Mouse (Mus musculus) MEL (cell line): ENCODE data around the gene Slco2a1. TPM values are rescaled to one million over a fixed set of nuclear protein-coding genes. Genes with fewer than 3 reads are reported as not detected.

ENCODE experiments used
- DNase-seq: peaks from one replicate; pipeline ENCODE4 v3.0.0; 2011; ENCODE audit warnings: low read depth, low spot score
- H3K27ac ChIP-seq: 2 replicates; pipeline ENCODE4 v1.5.1; 2012; ENCODE audit warnings: low read depth, mild to moderate bottlenecking, control low read depth, low read length, moderate library complexity; ENCODE audit not compliant: control insufficient read depth
- H3K27me3 ChIP-seq, 2 experiments: fragments of 150-350 bp in 1 of 2; sonication (generic) in 1 of 2; 2 replicates each; pipeline ENCODE4 v1.6.1; 2012; ENCODE audit warnings: low read length in 2 of 2, mild to moderate bottlenecking in 2 of 2, improper control_type of control experiment in 1 of 2, moderate library complexity in 1 of 2; ENCODE audit not compliant: insufficient read depth in 2 of 2, control insufficient read depth in 1 of 2
- H3K36me3 ChIP-seq, 2 experiments: 2 replicates each; pipeline ENCODE4 v1.6.1; 2012 to 2014; ENCODE audit warnings: low read length in 2 of 2, improper control_type of control experiment in 1 of 2, inconsistent platforms in 1 of 2, mild to moderate bottlenecking in 1 of 2; ENCODE audit not compliant: insufficient read depth in 2 of 2, control insufficient read depth in 1 of 2
- H3K4me1 ChIP-seq, 2 experiments: fragments of 150-350 bp in 1 of 2; sonication (generic) in 1 of 2; 2 replicates each; pipeline ENCODE4 v1.6.1; 2012; ENCODE audit warnings: low read length in 2 of 2, improper control_type of control experiment in 1 of 2, mild to moderate bottlenecking in 1 of 2; ENCODE audit not compliant: insufficient read depth in 2 of 2, control insufficient read depth in 1 of 2
- H3K4me3 ChIP-seq, 2 experiments: fragments of 150-350 bp in 1 of 2; sonication (generic) in 1 of 2; 2 replicates each; pipeline ENCODE4 v1.5.1; 2012; ENCODE audit warnings: low read depth in 2 of 2, low read length in 2 of 2, mild to moderate bottlenecking in 2 of 2, moderate library complexity in 2 of 2, control low read depth in 1 of 2, improper control_type of control experiment in 1 of 2; ENCODE audit not compliant: control insufficient read depth in 1 of 2, insufficient read depth in 1 of 2
- H3K79me2 ChIP-seq: 2 replicates; pipeline ENCODE4 v1.6.1; 2012; ENCODE audit warnings: mild to moderate bottlenecking, low read length, moderate library complexity; ENCODE audit not compliant: control insufficient read depth, poor library complexity, insufficient read depth
- H3K9ac ChIP-seq: 2 replicates; pipeline ENCODE4 v1.6.1; 2012; ENCODE audit warnings: low read depth, mild to moderate bottlenecking, control low read depth, low read length, moderate library complexity; ENCODE audit not compliant: control insufficient read depth, poor library complexity, severe bottlenecking
- H3K9me3 ChIP-seq: fragments of 150-350 bp; sonication (generic); replicated peaks from 2 replicates; pipeline ENCODE4 v1.6.1; 2012; ENCODE audit warnings: mild to moderate bottlenecking, low read length, improper control_type of control experiment, moderate library complexity; ENCODE audit not compliant: insufficient read depth
- BHLHE40 ChIP-seq: IDR thresholded peaks from 2 replicates; pipeline ENCODE4 v1.6.1; 2012; ENCODE audit warnings: low read depth, mild to moderate bottlenecking, inconsistent platforms, low read length, improper control_type of control experiment, borderline replicate concordance
- CTCF ChIP-seq, 3 experiments: IDR thresholded peaks in 2 of 3; conservative IDR thresholded peaks in 1 of 3; 2 replicates each; pipeline ENCODE4 v1.5.1; 2011 to 2012; ENCODE audit warnings: low read length in 3 of 3, low read depth in 2 of 3, mild to moderate bottlenecking in 2 of 3, improper control_type of control experiment in 1 of 3, inconsistent platforms in 1 of 3, mixed read lengths in 1 of 3, moderate library complexity in 1 of 3; ENCODE audit not compliant: control insufficient read depth in 1 of 3, insufficient read depth in 1 of 3, poor library complexity in 1 of 3, severe bottlenecking in 1 of 3
- ETS1 ChIP-seq: IDR thresholded peaks from 2 replicates; pipeline ENCODE4 v1.6.1; 2012; ENCODE audit warnings: low read depth, mild to moderate bottlenecking, inconsistent platforms, low read length, improper control_type of control experiment, moderate library complexity
- GABPA ChIP-seq: IDR thresholded peaks from 2 replicates; pipeline ENCODE4 v1.6.1; 2012; ENCODE audit warnings: low read depth, mild to moderate bottlenecking, inconsistent platforms, low read length, improper control_type of control experiment, moderate library complexity
- GATA1 ChIP-seq: IDR thresholded peaks from 2 replicates; pipeline ENCODE4 v1.6.1; 2011; ENCODE audit warnings: low read depth, low read length, improper control_type of control experiment
- KAT2A ChIP-seq: conservative IDR thresholded peaks from 2 replicates; pipeline ENCODE4 v1.6.1; 2012; ENCODE audit warnings: low read depth, low read length, improper control_type of control experiment, inconsistent platforms
- MAX ChIP-seq: IDR thresholded peaks from 2 replicates; pipeline ENCODE4 v1.6.1; 2011; ENCODE audit warnings: low read length, improper control_type of control experiment
- MEF2A ChIP-seq: IDR thresholded peaks from 2 replicates; pipeline ENCODE4 v1.6.1; 2014; ENCODE audit warnings: low read depth, mild to moderate bottlenecking, inconsistent platforms, low read length, improper control_type of control experiment; ENCODE audit not compliant: poor library complexity, insufficient replicate concordance, severe bottlenecking; ENCODE audit errors: extremely low read depth
- MXI1 ChIP-seq: IDR thresholded peaks from 2 replicates; pipeline ENCODE4 v1.6.1; 2011; ENCODE audit warnings: mild to moderate bottlenecking, low read depth, low read length, improper control_type of control experiment
- NRF1 ChIP-seq: IDR thresholded peaks from 2 replicates; pipeline ENCODE4 v1.6.1; 2014; ENCODE audit warnings: low read depth, mild to moderate bottlenecking, inconsistent platforms, low read length, improper control_type of control experiment, moderate library complexity; ENCODE audit not compliant: poor library complexity, insufficient read depth, severe bottlenecking
- POLR2A ChIP-seq, 2 experiments: IDR thresholded peaks; 2 replicates each; pipeline ENCODE4 v1.6.1; 2011 to 2012; ENCODE audit warnings: low read length in 2 of 2, mild to moderate bottlenecking in 2 of 2, control low read depth in 1 of 2, improper control_type of control experiment in 1 of 2, low read depth in 1 of 2, moderate library complexity in 1 of 2; ENCODE audit not compliant: control insufficient read depth in 1 of 2, insufficient read depth in 1 of 2, poor library complexity in 1 of 2
- POLR2AphosphoS2 ChIP-seq: IDR thresholded peaks from 2 replicates; pipeline ENCODE4 v1.6.1; 2011; ENCODE audit warnings: low read length, improper control_type of control experiment
- POLR2AphosphoS5 ChIP-seq: IDR thresholded peaks from 2 replicates; pipeline ENCODE4 v1.6.1; 2012; ENCODE audit warnings: low read depth, borderline replicate concordance, mild to moderate bottlenecking, inconsistent platforms, low read length, moderate library complexity, mixed read lengths
- RAD21 ChIP-seq: IDR thresholded peaks from 2 replicates; pipeline ENCODE4 v1.6.1; 2011; ENCODE audit warnings: mild to moderate bottlenecking, low read depth, low read length, improper control_type of control experiment
- RCOR1 ChIP-seq: IDR thresholded peaks from 2 replicates; pipeline ENCODE4 v1.6.1; 2012; ENCODE audit warnings: low read depth, mild to moderate bottlenecking, inconsistent platforms, low read length, improper control_type of control experiment
- TAL1 ChIP-seq: IDR thresholded peaks from 2 replicates; pipeline ENCODE4 v1.6.1; 2012; ENCODE audit warnings: mild to moderate bottlenecking, inconsistent platforms, low read length, moderate library complexity, mixed read lengths
- TBP ChIP-seq: IDR thresholded peaks from 2 replicates; pipeline ENCODE4 v1.8.0; 2011; ENCODE audit warnings: low read depth, low read length, improper control_type of control experiment
- UBTF ChIP-seq: IDR thresholded peaks from 2 replicates; pipeline ENCODE4 v1.6.1; 2012; ENCODE audit warnings: low read depth, mild to moderate bottlenecking, inconsistent platforms, low read length, improper control_type of control experiment, moderate library complexity, borderline replicate concordance; ENCODE audit not compliant: insufficient read depth
- USF2 ChIP-seq, 2 experiments: IDR thresholded peaks; 2 replicates each; pipeline ENCODE4 v1.6.1; 2011 to 2012; ENCODE audit warnings: improper control_type of control experiment in 2 of 2, low read length in 2 of 2, borderline replicate concordance in 1 of 2, inconsistent platforms in 1 of 2, low read depth in 1 of 2, mild to moderate bottlenecking in 1 of 2; ENCODE audit not compliant: insufficient read depth in 1 of 2
- ZKSCAN1 ChIP-seq: IDR thresholded peaks from 2 replicates; pipeline ENCODE4 v1.6.1; 2012; ENCODE audit warnings: low read depth, mild to moderate bottlenecking, inconsistent platforms, low read length, improper control_type of control experiment, moderate library complexity
- ZMIZ1 ChIP-seq: IDR thresholded peaks from 2 replicates; pipeline ENCODE4 v1.6.1; 2012; ENCODE audit warnings: low read depth, mild to moderate bottlenecking, inconsistent platforms, low read length, improper control_type of control experiment, moderate library complexity
- ZNF384 ChIP-seq: IDR thresholded peaks from 2 replicates; pipeline ENCODE4 v1.6.1; 2012; ENCODE audit warnings: low read depth, mild to moderate bottlenecking, inconsistent platforms, low read length, improper control_type of control experiment
- polyA plus RNA-seq, 2 experiments: library from polyadenylated mRNA; stranded (reverse) in 1 of 2; unstranded in 1 of 2; fragments of >175 nt in 1 of 2; fragments of >200 nt in 1 of 2; gene quantifications; 2 replicates each; pipeline versions ENCODE4 v1.2.1 to v1.2.4; 2012; ENCODE audit warnings: low replicate concordance in 2 of 2, low read depth in 1 of 2; ENCODE audit not compliant: insufficient read length in 2 of 2, insufficient read depth in 1 of 2, missing spikeins in 1 of 2
- total RNA-seq: library from RNA; depleted of rRNA; stranded (reverse); fragments of 300-350 nt; gene quantifications from 2 replicates; pipeline ENCODE4 v1.2.3, GENCODE M21; 2012

Gene Slco2a1
- total and polyA plus RNA-seq, 3 experiments = 0.01 TPM; not detected in 2

DNA sequence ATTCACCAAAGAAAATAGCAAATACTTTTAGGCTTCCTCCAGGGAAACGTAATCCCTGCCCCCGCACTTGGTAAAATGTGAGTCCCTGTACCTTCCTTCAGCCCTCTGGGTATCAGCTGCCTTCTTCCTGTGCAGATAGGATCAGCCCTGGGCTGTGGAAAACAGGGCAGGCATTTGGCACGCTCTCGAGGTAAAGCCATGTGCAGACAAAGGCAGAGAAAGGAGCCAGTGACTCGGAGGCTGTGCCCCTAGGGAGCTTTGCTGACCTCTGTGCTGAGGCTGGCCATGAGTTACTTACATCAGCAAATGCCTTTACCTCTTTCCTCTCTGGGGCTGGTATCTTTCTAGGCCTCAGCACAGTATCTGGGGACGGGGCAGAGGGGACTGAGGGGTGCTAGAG is 4.4 kb downstream of the Slco2a1 start:
- Histone ChIP-seq H3K9ac (no peak overlapping the region), H3K4me1 (no peaks in the 10 kb centered on the region), H3K4me3 (no peak overlapping the region), H3K79me2 (no peaks in the 10 kb centered on the region), H3K9me3 (no peaks in the 10 kb centered on the region), H3K27me3 (no peaks in the 10 kb centered on the region), H3K27ac (no peak overlapping the region), H3K36me3 (no peaks in the 10 kb centered on the region)
- no peak for DNase-seq
- TF ChIP-seq USF2 (IDR thresholded peaks at IDR 0.05; ENCODE audit: borderline replicate concordance in 1 of 2, insufficient read depth in 1 of 2, low read depth in 1 of 2, low read length in 2 of 2) (no peak), CTCF (IDR thresholded peaks at IDR 0.05 in 2 of 3, conservative IDR thresholded peaks at IDR 0.05 in 1 of 3; ENCODE audit: control insufficient read depth in 1 of 3, insufficient read depth in 1 of 3, low read depth in 2 of 3, low read length in 3 of 3, poor library complexity in 1 of 3, severe bottlenecking in 1 of 3) (no peak), BHLHE40 (no peak), TAL1 (no peak), NRF1 (no peak), POLR2A (IDR thresholded peaks at IDR 0.05; ENCODE audit: control insufficient read depth in 1 of 2, insufficient read depth in 1 of 2, low read depth in 1 of 2, low read length in 2 of 2, poor library complexity in 1 of 2) (no peak), MXI1 (no peak), POLR2AphosphoS5 (no peak), MAX (no peak), MEF2A (no peak), GATA1 (no peak), RAD21 (no peak), ZMIZ1 (no peak)

DNA sequence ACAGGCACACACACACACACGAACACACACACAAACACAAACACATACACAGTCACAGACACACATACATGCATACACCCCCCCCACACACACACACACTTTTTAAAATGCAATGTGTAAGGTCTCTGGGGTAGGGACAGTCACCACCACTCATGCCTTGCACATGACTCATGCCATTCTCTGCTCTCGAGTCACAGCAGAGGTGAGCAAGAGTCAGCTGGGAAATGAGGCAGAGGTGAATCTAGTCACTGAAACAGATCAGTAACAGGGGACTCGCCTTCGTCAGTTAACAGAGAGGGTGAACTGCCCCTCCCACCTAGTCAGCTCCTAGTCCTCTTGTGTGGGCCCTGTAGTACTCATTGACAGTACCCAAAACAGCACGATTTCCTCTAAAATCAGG is 5.3 kb downstream of the Slco2a1 start:
- H3K79me2 ChIP-seq = no peaks in the 10 kb centered on the region
- no peak overlapping the region for H3K4me3 ChIP-seq
- H3K27ac ChIP-seq = no peak overlapping the region
- TF ChIP-seq UBTF = no peak
- no peak for TF ChIP-seq POLR2AphosphoS2
- no peak for TF ChIP-seq MAX
- no peak for TF ChIP-seq NRF1
- TF ChIP-seq TBP = no peak
- TF ChIP-seq KAT2A = no peak
- no peak for TF ChIP-seq ZMIZ1
- no peak for TF ChIP-seq RCOR1
- TF ChIP-seq GABPA = no peak
- TF ChIP-seq ZNF384 = no peak
- no peak for TF ChIP-seq ZKSCAN1
- no peak for TF ChIP-seq MXI1
- TF ChIP-seq ETS1 = no peak
- DNase-seq = no peak
- no peaks in the 10 kb centered on the region for H3K4me1 ChIP-seq
- no peak overlapping the region for H3K9ac ChIP-seq
- no peaks in the 10 kb centered on the region for H3K27me3 ChIP-seq
- no peaks in the 10 kb centered on the region for H3K36me3 ChIP-seq
- H3K9me3 ChIP-seq = no peaks in the 10 kb centered on the region
